ENCODE assay signal across 7 mouse cellular contexts in genomic region chr6:142346181-142347110, GRCm38 (mm10). TPM values are rescaled to one million over a fixed set of nuclear protein-coding genes. Genes with fewer than 3 reads are reported as not detected.
A peak's percentile ranks its signal among the peaks of the same experiment; 100 is the strongest.
DNase-seq lines count a peak whose midpoint lies in the region; ATAC-seq lines count a peak whose summit lies in the region.

No protein-coding gene starts in this region.

- H3K9me3 ChIP-seq in forebrain, embryonic 10.5 days: no peaks in the 10 kb centered on the region
- no peaks in the 10 kb centered on the region for H3K9me3 ChIP-seq in limb, embryonic 15.5 days

- peaks cover 30% of the 10 kb centered on the region for H3K36me3 ChIP-seq in forebrain, embryonic 10.5 days (replicated peaks)
- H3K36me3 ChIP-seq in limb, embryonic 15.5 days: peaks cover 26% of the 10 kb centered on the region

- peak overlapping the region; percentile 69 for H3K4me3 ChIP-seq in forebrain, embryonic 10.5 days
- peak overlapping the region; percentile 89 for H3K4me3 ChIP-seq in limb, embryonic 15.5 days

- H3K4me2 ChIP-seq in limb, embryonic 15.5 days: peak overlapping the region; percentile 49

- ATAC-seq in limb, embryonic 15.5 days (ENCODE audit: insufficient number of reproducible peaks, low FRiP score, low TSS enrichment, low read depth): no peak

- no peaks in the 10 kb centered on the region for H3K27me3 ChIP-seq in forebrain, embryonic 10.5 days (ENCODE audit: poor library complexity, severe bottlenecking)
- H3K27me3 ChIP-seq in limb, embryonic 15.5 days: no peaks in the 10 kb centered on the region

- H3K9ac ChIP-seq in limb, embryonic 15.5 days: peak overlapping the region; percentile 65; the same call in 1 of the 2 replicates

- WGBS in forebrain, embryonic 10.5 days: 60% methylated on average over 12 of the region's 12 CpGs
- 42% methylated on average over 12 of the region's 12 CpGs for whole genome bisulfite sequencing in limb, embryonic 15.5 days

- H3K4me1 ChIP-seq in forebrain, embryonic 10.5 days: peaks cover 9% of the 10 kb centered on the region
- no peaks in the 10 kb centered on the region for H3K4me1 ChIP-seq in limb, embryonic 15.5 days

- peak overlapping the region; percentile 89 for H3K27ac ChIP-seq in forebrain, embryonic 10.5 days
- H3K27ac ChIP-seq in limb, embryonic 15.5 days: peak overlapping the region; percentile 88; the same call in 1 of the 2 replicates

- DNase-seq in 3T3-L1 (ENCODE audit: low read depth, low spot score) (peak; percentile 54), 416B (ENCODE audit: low read depth) (peak; percentile 52)
- DNase-seq in forebrain, embryonic 10.5 days (ENCODE audit: extremely low spot score, low spot score): no peak
- no peak for DNase-seq in urinary bladder, postnatal 14 days (ENCODE audit: low spot score)
- DNase-seq in left cerebral cortex, adult 9 months (ENCODE audit: low spot score in 2 of 2): no peak
- DNase-seq in embryo, embryonic 9.5 days (ENCODE audit: extremely low spot score): no peak

RNA-seq across cellular contexts. Expression of gene Pyroxd1, which starts 1.0 kb away (rescaled TPM):
- polyA plus RNA-seq in forebrain, embryonic 10.5 days (2016; fragmentation: Nextera tagmentation; extraction: Ambion mirVana): 19.7 and 20.8 TPM in 2 replicates
- polyA plus RNA-seq in limb, embryonic 15.5 days (2015; fragmentation: Nextera tagmentation; extraction: Ambion mirVana): 15.8 and 16.7 TPM in 2 replicates

RNA-seq across cellular contexts. Expression of gene Slco1a5, which starts 23.7 kb away (rescaled TPM):
- 0.31 and 0.46 TPM in 2 replicates for polyA plus RNA-seq in forebrain, embryonic 10.5 days (2016; fragmentation: Nextera tagmentation; extraction: Ambion mirVana)
- polyA plus RNA-seq in limb, embryonic 15.5 days (2015; fragmentation: Nextera tagmentation; extraction: Ambion mirVana): 0.56 and 0.78 TPM in 2 replicates

RNA-seq across cellular contexts. Expression of gene Recql, which starts 40.4 kb away (rescaled TPM):
- 42.8 and 43.5 TPM in 2 replicates for polyA plus RNA-seq in forebrain, embryonic 10.5 days (2016; fragmentation: Nextera tagmentation; extraction: Ambion mirVana)
- 25.8 and 26.5 TPM in 2 replicates for polyA plus RNA-seq in limb, embryonic 15.5 days (2015; fragmentation: Nextera tagmentation; extraction: Ambion mirVana)

RNA-seq across cellular contexts. Expression of gene Golt1b, which starts 40.6 kb away (rescaled TPM):
- 112 and 119 TPM in 2 replicates for polyA plus RNA-seq in forebrain, embryonic 10.5 days (2016; fragmentation: Nextera tagmentation; extraction: Ambion mirVana)
- 130 and 132 TPM in 2 replicates for polyA plus RNA-seq in limb, embryonic 15.5 days (2015; fragmentation: Nextera tagmentation; extraction: Ambion mirVana)

RNA-seq across cellular contexts. Expression of gene Iapp, which starts 48.2 kb away (rescaled TPM):
- polyA plus RNA-seq in forebrain, embryonic 10.5 days (2016; fragmentation: Nextera tagmentation; extraction: Ambion mirVana): not detected in 2 replicates
- polyA plus RNA-seq in limb, embryonic 15.5 days (2015; fragmentation: Nextera tagmentation; extraction: Ambion mirVana): not detected in 2 replicates

Comparison
In these comparisons a context has a peak if more than half of its experiments do, and no peak if none do; other contexts are left out.
1. DNase-seq: peak in 3T3-L1 (single experiment) and 416B (single experiment); none in forebrain, embryonic 10.5 days (single experiment), urinary bladder, postnatal 14 days (single experiment), left cerebral cortex, adult 9 months (0 of 2) and embryo, embryonic 9.5 days (single experiment).